Mouse (Mus musculus): ENCODE results near the gene Id1. TPM values are rescaled to one million over a fixed set of nuclear protein-coding genes. Genes with fewer than 3 reads are reported as not detected.

The Id1 gene
- total RNA-seq, 2 experiments from 2014 or later, result 15.3 to 19.8 TPM

DNA sequence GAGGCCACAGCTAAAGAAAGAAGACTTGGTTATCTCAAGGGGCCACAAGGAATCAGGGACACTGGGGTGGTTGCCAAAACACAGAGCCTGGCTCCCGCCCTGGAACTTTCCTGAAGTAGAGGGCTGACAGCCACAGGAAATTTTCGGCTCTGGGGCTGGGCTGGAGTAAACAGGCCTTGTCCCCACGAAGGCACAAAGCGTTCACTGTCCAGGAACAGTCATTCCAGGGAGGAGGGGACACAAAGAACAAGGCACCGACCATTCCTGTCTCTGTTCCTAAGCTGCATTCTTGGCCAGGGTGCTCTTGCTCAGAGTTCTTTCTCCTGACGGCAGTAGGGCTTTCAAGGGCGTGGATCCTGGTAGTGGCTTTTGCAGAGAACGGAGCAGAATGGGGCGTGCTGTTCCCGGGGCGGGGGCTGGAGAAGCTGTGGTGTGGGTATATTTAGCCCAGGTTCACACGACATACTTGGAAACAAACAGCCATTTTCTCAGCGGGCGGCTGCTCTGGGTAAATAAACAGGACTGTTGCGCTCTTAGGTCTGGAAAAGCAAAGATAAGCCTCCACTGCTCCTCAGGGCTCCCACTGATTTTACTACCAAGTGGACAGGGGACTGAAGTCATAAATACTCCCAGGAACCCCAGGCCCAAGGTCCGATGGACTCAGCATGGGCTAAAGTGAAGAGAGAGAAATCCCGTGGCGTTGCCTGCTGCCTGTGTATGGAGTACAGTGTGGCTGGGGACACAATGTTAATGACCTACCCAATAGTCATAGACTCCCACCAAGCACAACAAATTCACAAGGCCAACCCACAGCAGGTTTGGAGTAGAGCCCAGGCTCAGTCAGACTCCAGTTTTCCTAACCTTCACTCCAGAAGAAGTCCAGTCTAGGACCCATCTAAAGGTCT lies 49.6 kb downstream of the Id1 start:
- peak; percentile 86 to 88 for DNase-seq

Small RNAs within 50 kb of the gene (microRNA-seq; reads per million reads assigned to microRNA genes)
- gene Gm23802, result 0 reads per million in 2 experiments

Other genes starting within 250 kb of the Id1 start
- gene Defb22, start 246.1 kb upstream of the Id1 start, total RNA-seq (2021), result not detected
- gene Defb26, start 224.6 kb upstream of the Id1 start, total RNA-seq (2021), result not detected
- not detected for gene Defb28, start 218.0 kb upstream of the Id1 start, total RNA-seq (2021)
- gene Defb29, start 196.2 kb upstream of the Id1 start, total RNA-seq (2021), result not detected
- not detected for gene Gm17416, start 166.9 kb upstream of the Id1 start, total RNA-seq (2021)
- not detected for gene Defb21, start 163.5 kb upstream of the Id1 start, total RNA-seq (2021)
- not detected for gene Defb19, start 155.9 kb upstream of the Id1 start, total RNA-seq (2021)
- not detected for gene Defb45, start 136.9 kb upstream of the Id1 start, total RNA-seq (2021)
- not detected for gene Defb36, start 131.9 kb upstream of the Id1 start, total RNA-seq (2021)
- not detected for gene Defb25, start 113.2 kb upstream of the Id1 start, total RNA-seq (2021)
- 1 to 10 TPM in 1 of 2 experiments, under 1 TPM in 1; 0.75 to 1.3 TPM for gene Rem1, start 109.3 kb upstream of the Id1 start, total RNA-seq (2021)
- 10 to 100 TPM; 77.3 to 77.5 TPM for gene H13, start 66.8 kb upstream of the Id1 start, total RNA-seq (2021)
- gene Mcts2, start 49.2 kb upstream of the Id1 start, total RNA-seq (2021), result 10 to 100 TPM; 19.7 to 22.9 TPM
- gene Cox4i2, start 17.9 kb downstream of the Id1 start, total RNA-seq (2021), result 1 to 10 TPM; 1.7 to 2.7 TPM
- gene Bcl2l1, start 95.5 kb downstream of the Id1 start, total RNA-seq (2021), result 100 to 1,000 TPM; 116 to 141 TPM
- gene Tpx2, start 111.7 kb downstream of the Id1 start, total RNA-seq (2021), result 1 to 10 TPM; 2.0 to 3.1 TPM
- not detected for gene Mylk2, start 175.1 kb downstream of the Id1 start, total RNA-seq (2021)
- gene Foxs1, start 197.0 kb downstream of the Id1 start, total RNA-seq (2021), result under 1 TPM; 0.35 to 0.68 TPM
- 10 to 100 TPM; 10.7 to 11.1 TPM for gene Dusp15, start 215.4 kb downstream of the Id1 start, total RNA-seq (2021)
- gene Ttll9, start 226.2 kb downstream of the Id1 start, total RNA-seq (2021), result 1 to 10 TPM; 1.0 TPM

Data from layer of hippocampus, postnatal 36 days (tissue).